Mouse (Mus musculus): ENCODE measurements around the gene Fgd3.

DNA sequence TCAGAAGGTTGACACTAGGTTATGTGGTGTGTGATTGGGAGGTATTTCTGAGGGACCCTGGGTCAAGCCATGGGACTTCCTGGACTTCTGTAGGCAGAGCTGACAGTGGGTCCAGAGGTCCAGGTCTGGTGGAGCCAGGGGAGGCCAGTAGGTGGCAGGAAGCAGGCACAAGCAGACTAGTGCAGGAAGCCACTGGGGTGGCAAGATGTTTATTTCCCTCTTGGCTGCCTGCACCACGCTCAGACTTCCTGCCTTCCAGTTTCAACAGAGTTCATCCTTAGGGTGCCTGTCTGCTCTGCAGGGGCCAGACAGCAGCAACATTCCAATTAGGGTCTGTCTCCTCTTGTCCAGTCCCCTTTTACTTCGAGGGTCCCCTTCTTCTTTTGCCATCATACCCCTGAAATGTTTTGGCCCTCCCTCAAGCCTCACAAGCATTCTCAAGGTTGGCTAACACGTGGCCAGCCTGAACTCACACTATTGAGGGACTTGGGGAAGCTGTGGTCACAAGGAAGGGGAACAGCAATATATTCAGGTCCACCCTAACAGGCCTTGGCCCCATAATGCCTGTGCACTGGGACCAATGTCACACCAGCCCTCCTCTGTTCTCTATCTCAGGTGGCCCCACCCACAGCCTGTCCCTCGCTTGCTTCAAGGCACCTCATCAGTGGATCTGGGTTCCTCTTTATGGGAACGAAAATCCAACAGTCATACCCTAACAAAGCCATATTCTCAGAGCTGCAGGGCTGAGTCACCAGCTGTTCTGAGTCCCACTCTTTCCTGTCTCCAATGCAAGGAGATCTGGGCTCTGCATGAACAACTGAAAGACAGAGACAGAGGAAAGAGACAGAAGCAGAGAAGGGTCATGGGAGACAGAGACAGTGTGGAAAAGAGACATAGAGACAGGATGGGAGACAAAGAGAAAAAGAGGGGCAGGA, 48.0 kb downstream of the Fgd3 start:
- TF ChIP-seq CTCF (IDR thresholded peaks at IDR 0.05; ENCODE audit: low read depth) (peak; percentile 58), EP300 (optimal IDR thresholded peaks at IDR 0.05) (no peak)
